Mouse (Mus musculus) spleen, postnatal 36 days (tissue): ENCODE data around the gene Defb15.
"Not testable (repeated sequence)": the region's sequence is repeated elsewhere in the genome, so short reads cannot be mapped to it uniquely, and the experiment has no call there.

Experiments used
- DNase-seq, 2 experiments: peaks; one replicate each; pipeline ENCODE4 v3.0.0; 2022; ENCODE audit warnings: low spot score in 2 of 2, mixed read lengths in 1 of 2

The Defb15 gene

DNA sequence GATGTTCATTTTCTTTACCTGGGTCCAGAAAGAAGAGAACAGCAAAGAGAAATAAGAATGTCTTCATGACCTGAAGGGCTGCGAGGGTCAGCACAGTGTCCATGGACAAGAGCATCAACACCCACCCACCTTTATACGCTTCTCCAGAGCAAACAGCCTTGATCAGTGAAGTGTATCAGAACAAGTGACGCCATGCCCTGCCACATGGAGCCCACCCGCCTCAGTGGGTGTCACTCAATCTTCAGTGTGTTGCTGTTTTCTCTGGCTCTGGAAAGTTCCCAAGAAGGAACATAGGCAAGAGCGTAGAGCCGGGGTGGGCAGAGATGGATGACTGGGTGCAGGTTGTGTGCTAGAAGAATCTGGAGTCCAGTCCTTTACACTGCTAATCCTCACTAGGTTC lies at the start of gene Defb15:
Defb15 (minus strand) TSS at position 101 of the 400 bp plus-strand sequence.
- DNase-seq: no peak

GRCm38 (mm10) chr8:21981664-21982337 lies 49.3 kb upstream of the Defb15 start:
- DNase-seq: no peak

- no peak for DNase-seq
These were observed 45.7 kb upstream of the Defb15 start for GRCm38 (mm10) chr8:21978193-21978592.

DNA sequence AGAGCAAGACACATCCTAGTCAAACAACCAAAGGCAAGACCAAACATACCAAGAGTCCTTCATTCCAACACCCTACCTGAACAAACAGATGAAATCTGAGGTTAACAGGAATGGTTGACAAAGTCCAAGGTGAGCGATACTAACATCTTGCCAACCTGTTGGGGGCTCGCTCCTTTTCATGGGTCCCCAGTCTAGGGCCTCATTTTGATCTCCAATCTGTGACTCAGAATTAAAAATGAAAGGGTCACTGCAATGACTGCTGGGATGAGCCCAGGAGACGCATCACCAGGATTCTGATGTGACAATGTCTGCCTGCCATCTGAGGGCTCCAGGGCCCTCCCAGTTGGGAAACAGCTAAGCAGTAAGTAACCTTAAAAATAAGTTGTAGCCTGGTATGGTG lies 37.0 kb upstream of the Defb15 start, which contains the start of gene Ccdc70:
Ccdc70 (plus strand) TSS at position 301 of the 400 bp plus-strand sequence.
- DNase-seq: no peak

GRCm38 (mm10) chr8:21966646-21967045 lies 34.1 kb upstream of the Defb15 start:
- no peak for DNase-seq

DNA sequence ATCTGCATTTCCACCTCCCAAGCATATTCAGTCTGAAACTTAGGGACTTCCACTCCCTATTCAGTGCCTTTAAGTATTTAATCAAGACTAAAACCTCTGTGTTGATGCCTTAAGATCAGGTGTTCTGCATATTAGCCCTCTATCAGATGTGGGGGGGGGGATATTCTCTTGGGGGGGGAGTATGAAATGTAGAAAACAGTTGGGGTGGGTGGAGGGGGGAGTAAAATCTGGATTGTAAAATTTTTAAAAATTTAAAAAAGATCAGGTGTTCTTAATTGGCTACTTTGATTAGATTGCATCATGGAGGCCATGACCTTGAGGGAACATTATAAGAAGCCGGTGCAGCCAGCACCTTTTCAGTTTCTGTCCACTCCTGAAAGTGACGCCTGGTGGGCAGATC lies 25.9 kb upstream of the Defb15 start, which contains the start of gene Fam90a1a:
Fam90a1a (plus strand) TSS at position 301 of the 400 bp plus-strand sequence.
- no peak for DNase-seq

DNA sequence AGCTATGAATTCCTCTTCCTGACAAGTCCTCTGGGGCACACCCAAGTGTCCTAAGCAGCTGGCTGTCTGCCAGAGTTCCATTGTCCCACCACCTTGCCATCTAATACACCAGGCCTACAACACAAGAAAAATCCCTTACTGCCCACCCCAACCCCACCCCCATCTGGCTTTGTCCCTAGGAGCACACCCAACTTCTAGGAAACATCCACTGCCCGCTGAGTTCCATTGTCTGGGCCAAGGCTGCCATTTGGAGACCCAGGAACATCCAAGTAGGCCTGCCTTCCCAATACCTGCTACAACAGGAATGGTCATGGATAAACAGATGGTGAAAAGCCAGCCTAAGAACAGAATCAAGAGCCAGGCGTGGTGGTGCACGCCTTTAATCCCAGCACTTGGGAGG lies 23.8 kb upstream of the Defb15 start:
- DNase-seq: no peak

- DNase-seq: no peak
These were observed 22.8 kb upstream of the Defb15 start for GRCm38 (mm10) chr8:21955321-21955720.

GRCm38 (mm10) chr8:21947311-21948017 lies 15.0 kb upstream of the Defb15 start:
- no peak for DNase-seq

DNA sequence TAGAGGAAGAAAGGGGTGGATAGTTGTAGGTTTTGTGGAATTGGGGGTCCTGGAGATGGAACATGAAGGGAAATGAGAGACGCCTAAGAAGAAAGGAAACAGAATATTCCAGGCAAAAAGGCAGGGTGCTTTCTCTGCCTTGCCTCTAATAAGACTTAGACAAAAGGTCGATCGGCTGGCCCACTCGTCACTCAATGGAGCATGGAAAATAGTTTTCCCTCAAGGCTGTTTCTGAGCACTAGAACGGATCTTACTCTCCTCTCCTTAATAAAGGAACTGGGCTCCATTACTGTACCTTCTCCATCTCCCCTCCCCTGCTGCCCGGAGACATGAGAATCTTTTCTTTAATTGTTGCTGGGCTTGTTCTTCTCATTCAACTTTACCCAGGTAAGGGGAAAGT lies 14.0 kb upstream of the Defb15 start, which contains the start of gene Defb13:
Defb13 (plus strand) TSS at position 301 of the 400 bp plus-strand sequence.
- DNase-seq: no peak

DNA sequence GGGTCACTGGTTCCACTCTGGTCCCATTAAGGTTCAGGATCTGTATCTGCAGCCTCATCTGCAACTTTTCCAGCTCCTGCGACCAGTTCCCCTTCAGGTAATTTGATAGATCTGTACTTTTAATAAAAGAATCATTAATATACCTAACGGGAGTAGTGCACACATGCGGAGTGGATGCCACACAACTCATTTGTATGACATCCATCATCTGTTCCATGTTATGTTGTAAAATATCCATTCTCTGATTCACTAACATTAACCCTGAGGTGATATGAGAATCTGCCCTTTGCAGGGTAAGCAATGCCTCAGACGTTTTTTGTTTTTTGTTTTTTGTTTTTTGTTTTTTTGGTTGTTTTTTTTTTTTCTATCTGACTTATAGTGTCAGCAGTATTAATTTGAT lies 5.5 kb upstream of the Defb15 start, which contains the start of gene Defb35:
Defb35 (plus strand) TSS at position 301 of the 400 bp plus-strand sequence.
- DNase-seq: not testable (repeated sequence)

DNA sequence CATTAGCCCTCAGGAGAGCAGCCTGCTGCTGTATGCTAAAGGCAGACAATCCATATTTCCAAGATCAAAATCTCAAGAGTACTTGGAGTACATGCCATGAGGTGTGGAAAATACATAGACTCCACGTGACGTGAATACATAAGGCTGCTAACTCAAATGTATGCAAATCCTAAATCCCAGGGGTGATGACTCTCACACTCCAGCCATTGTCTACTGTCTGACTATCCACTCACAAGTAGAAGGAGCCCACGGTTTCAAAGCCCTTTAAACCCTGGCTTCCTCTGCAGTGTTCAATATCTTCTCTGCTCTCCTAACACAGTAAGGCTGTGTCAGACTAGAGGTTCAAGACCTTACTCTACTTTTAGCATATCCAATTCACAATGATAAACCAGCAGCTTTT lies 1.8 kb downstream of the Defb15 start:
- not testable (repeated sequence) for DNase-seq

GRCm38 (mm10) chr8:21915625-21916024 lies 16.9 kb downstream of the Defb15 start:
- no peak for DNase-seq

DNA sequence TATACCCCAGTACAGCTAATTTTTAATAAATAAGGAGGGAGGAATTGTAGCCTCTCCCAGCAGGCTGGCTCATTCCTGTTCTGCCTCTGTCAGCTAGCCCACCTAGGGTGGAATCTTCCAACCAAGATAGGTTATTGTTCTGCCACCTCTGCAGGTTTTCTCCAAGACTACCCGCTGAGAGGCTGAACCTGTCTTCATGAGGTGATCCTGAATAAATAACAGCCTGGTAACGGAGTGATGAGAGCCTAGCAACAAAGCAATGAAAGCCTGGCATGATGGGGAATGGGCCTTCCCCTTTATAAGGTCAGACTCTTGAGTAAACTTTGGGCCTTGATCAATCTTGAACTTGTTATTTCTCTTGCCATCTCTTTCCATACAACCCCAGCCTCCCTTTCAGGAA lies 20.0 kb downstream of the Defb15 start:
- no peak for DNase-seq

DNA sequence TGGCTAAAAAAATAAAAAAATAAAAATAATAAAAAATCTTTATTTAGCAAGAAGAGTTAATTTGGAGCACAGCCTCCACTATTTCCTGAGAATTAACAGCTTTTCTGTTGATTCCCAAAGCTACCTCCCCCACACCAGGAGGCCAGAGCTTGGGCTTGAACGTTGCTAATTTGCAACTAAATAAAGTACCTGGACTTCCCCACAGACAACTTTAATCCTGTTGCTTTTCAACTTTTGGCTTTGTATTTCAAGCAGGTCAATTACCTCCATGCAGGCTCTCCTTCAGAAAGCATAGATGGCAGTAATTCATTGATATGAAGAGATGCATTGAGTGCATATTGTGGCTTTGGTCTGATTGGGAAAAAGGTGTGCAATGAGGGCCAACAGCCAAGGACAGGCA lies 20.6 kb downstream of the Defb15 start:
- DNase-seq: no peak

DNA sequence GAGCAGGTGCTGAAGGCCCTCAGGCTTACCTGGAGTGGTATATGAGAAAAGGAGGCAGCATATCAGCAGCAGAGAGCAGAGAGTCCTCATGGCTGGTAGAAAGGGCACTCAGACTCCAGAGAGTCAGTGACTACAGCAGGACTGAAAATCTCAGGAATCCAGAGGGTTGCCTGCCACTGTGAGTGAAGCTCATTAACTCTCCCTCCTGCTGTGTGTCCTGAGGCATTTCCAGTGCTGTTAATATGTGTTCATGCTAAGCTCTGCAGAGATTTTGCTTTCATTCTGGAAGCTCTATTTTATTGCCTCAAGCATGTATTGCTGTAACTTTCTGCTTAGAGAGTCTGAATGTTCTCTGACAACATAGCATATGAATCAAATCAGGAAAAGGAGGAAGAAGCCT lies 26.2 kb downstream of the Defb15 start, which contains the start of gene Defb11:
Defb11 (minus strand) TSS at position 123 of the 400 bp plus-strand sequence.
- not testable (repeated sequence) for DNase-seq

DNA sequence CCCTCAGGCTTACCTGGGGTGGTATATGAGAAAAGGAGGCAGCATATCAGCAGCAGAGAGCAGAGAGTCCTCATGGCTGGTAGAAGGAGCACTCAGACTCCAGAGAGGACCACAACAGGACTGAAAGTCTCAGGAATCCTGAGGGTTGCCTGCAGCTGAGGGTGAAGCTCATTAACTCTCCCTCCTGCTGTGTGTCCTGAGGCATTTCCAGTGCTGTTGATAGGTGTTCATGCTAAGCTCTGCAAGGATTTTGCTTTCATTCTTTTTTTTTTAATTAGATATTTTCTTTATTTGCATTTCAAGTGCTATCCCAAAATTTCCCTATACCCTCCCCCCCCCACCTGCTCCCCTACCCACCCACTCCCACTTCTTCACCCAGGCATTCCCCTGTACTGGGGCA lies 47.2 kb downstream of the Defb15 start, which contains the start of gene Defb9:
Defb9 (minus strand) TSS at position 101 of the 400 bp plus-strand sequence.
- not testable (repeated sequence) for DNase-seq
